ENCODE assay signal across 21 mouse cellular contexts in genomic region chr3:92288489-92288888, GRCm38 (mm10). TPM values are rescaled to one million over a fixed set of nuclear protein-coding genes. Genes with fewer than 3 reads are reported as not detected.
DNase-seq lines count a peak whose midpoint lies in the region; ATAC-seq lines count a peak whose summit lies in the region.
"Not testable (repeated sequence)": the region's sequence is repeated elsewhere in the genome, so short reads cannot be mapped to it uniquely, and the experiment has no call there.
"Had no signal": no experiment of that assay in that cellular context is flagged by ENCODE, and none has a peak within 500 bp of the region (broad histone marks: within the 10 kb centered on the region; RNA-seq: fewer than 3 reads in every experiment).

No protein-coding gene starts in this region.

- not testable (repeated sequence) for H3K27me3 ChIP-seq in hindbrain, embryonic 11.5 days (ENCODE audit: control insufficient read depth, insufficient read depth, low read length); kidney, embryonic 14.5 days (ENCODE audit: control insufficient read depth, insufficient read depth, low read length); kidney, embryonic 16.5 days (ENCODE audit: insufficient read depth, low read length)

- H3K9me3 ChIP-seq in hindbrain, embryonic 11.5 days (ENCODE audit: control insufficient read depth, low read length); kidney, embryonic 14.5 days (ENCODE audit: control insufficient read depth, low read length); kidney, embryonic 16.5 days (ENCODE audit: low read length): not testable (repeated sequence)

- H3K27ac ChIP-seq in hindbrain, embryonic 11.5 days (ENCODE audit: low read depth, low read length); kidney, embryonic 14.5 days (ENCODE audit: low read depth, low read length); kidney, embryonic 16.5 days (ENCODE audit: low read length): not testable (repeated sequence)

- H3K9ac ChIP-seq in hindbrain, embryonic 11.5 days (ENCODE audit: low read depth, low read length); kidney, embryonic 14.5 days (ENCODE audit: low read depth, low read length); kidney, embryonic 16.5 days (replicated peaks; ENCODE audit: low read length): not testable (repeated sequence)

- WGBS in hindbrain, embryonic 11.5 days: 78% methylated on average over 4 of the region's 6 CpGs
- WGBS in kidney, embryonic 14.5 days: 88% methylated on average over 3 of the region's 6 CpGs
- whole genome bisulfite sequencing in kidney, embryonic 16.5 days: 70% methylated on average over 4 of the region's 6 CpGs

- not testable (repeated sequence) for H3K4me1 ChIP-seq in hindbrain, embryonic 11.5 days (replicated peaks; ENCODE audit: control insufficient read depth, insufficient read depth, low read length); kidney, embryonic 14.5 days (ENCODE audit: control insufficient read depth, insufficient read depth, low read length); kidney, embryonic 16.5 days (ENCODE audit: insufficient read depth, low read length)

- peak; percentile 32; the same call in 1 of the 2 replicates for ATAC-seq in erythroid progenitor cell, adult 5-6 weeks (replicated peaks; ENCODE audit: low FRiP score, poor library complexity, severe bottlenecking)
- ATAC-seq in hindbrain, embryonic 11.5 days (ENCODE audit: low FRiP score): 0 out of 2 replicates have a peak, but pooled peaks have one; percentile 30
- peak; percentile 57; the same call in 1 of the 2 replicates for ATAC-seq in kidney, embryonic 14.5 days (ENCODE audit: low FRiP score, low TSS enrichment)
- ATAC-seq in kidney, embryonic 16.5 days (ENCODE audit: low FRiP score, low TSS enrichment): 0 out of 2 replicates have a peak, but pooled peaks have one; percentile 31
- ATAC-seq in megakaryocyte, adult 5-6 weeks (ENCODE audit: poor library complexity, severe bottlenecking): 0 out of 2 replicates have a peak, but pooled peaks have one; percentile 14
- ATAC-seq in monocyte, adult 5-6 weeks (replicated peaks; ENCODE audit: insufficient number of reproducible peaks, low FRiP score, low TSS enrichment, poor library complexity, severe bottlenecking): peak; percentile 54; the same call in 1 of the 2 replicates

- H3K36me3 ChIP-seq in hindbrain, embryonic 11.5 days (ENCODE audit: control insufficient read depth, insufficient read depth, low read length); kidney, embryonic 14.5 days (ENCODE audit: control insufficient read depth, insufficient read depth, low read length); kidney, embryonic 16.5 days (ENCODE audit: insufficient read depth, low read length): not testable (repeated sequence)

- H3K4me2 ChIP-seq in hindbrain, embryonic 11.5 days (replicated peaks; ENCODE audit: low read depth, low read length); kidney, embryonic 14.5 days (replicated peaks; ENCODE audit: low read depth, low read length); kidney, embryonic 16.5 days (replicated peaks; ENCODE audit: low read depth, low read length): not testable (repeated sequence)

- not testable (repeated sequence) for DNase-seq in hindbrain, embryonic 11.5 days (ENCODE audit: low spot score)

- H3K4me3 ChIP-seq in hindbrain, embryonic 11.5 days (ENCODE audit: low read depth, low read length); kidney, embryonic 14.5 days (ENCODE audit: low read length); kidney, embryonic 16.5 days (ENCODE audit: low read length): not testable (repeated sequence)

RNA-seq across cellular contexts. Expression of gene Sprr2a3, which starts 3.3 kb away (rescaled TPM):
- total RNA-seq in erythroid progenitor cell, adult 5-6 weeks (2015; ENCODE audit: low replicate concordance): not detected in 2 replicates
- total RNA-seq in erythroid progenitor cell, adult 5-6 weeks (2017; ENCODE audit: low replicate concordance): not detected in 2 replicates
- polyA plus RNA-seq in hindbrain, embryonic 11.5 days (2014; fragmentation: Nextera tagmentation; extraction: Ambion mirVana): not detected in 2 replicates
- not detected in 2 replicates for polyA plus RNA-seq in kidney, embryonic 14.5 days (2014; fragmentation: Nextera tagmentation; extraction: Ambion mirVana)
- 0.49 and 0.69 TPM in 2 replicates for polyA plus RNA-seq in kidney, embryonic 16.5 days (2015; fragmentation: Nextera tagmentation; extraction: Ambion mirVana)
- total RNA-seq in megakaryocyte, adult 5-6 weeks (2015): not detected in 2 replicates
- total RNA-seq in megakaryocyte, adult 5-6 weeks (2017): not detected in 2 replicates
- not detected in 3 replicates for total RNA-seq in monocyte, adult 5-6 weeks (2017)
- total RNA-seq: adrenal gland, adult 2 months; adrenal gland, postnatal 10 days; adrenal gland, postnatal 25 days; adrenal gland, postnatal 4 days; common myeloid progenitor, adult 5-6 weeks; ES-E14; MEL had no signal
- polyA plus RNA-seq: adrenal gland, adult 2 months; embryonic facial prominence, embryonic 11.5 days; embryonic facial prominence, embryonic 13.5 days; forebrain, embryonic 10.5 days; forebrain, embryonic 12.5 days; forebrain, embryonic 14.5 days; forebrain, embryonic 16.5 days had no signal

RNA-seq across cellular contexts. Expression of gene Sprr2b, which starts 27.9 kb away (rescaled TPM):
- total RNA-seq in erythroid progenitor cell, adult 5-6 weeks (2015; ENCODE audit: low replicate concordance): not detected in 2 replicates
- total RNA-seq in erythroid progenitor cell, adult 5-6 weeks (2017; ENCODE audit: low replicate concordance): not detected in 2 replicates
- 0.45 TPM in 1 of 2 replicates, not detected in the other for polyA plus RNA-seq in hindbrain, embryonic 11.5 days (2014; fragmentation: Nextera tagmentation; extraction: Ambion mirVana)
- not detected in 2 replicates for polyA plus RNA-seq in kidney, embryonic 14.5 days (2014; fragmentation: Nextera tagmentation; extraction: Ambion mirVana)
- polyA plus RNA-seq in kidney, embryonic 16.5 days (2015; fragmentation: Nextera tagmentation; extraction: Ambion mirVana): not detected in 2 replicates
- not detected in 2 replicates for total RNA-seq in megakaryocyte, adult 5-6 weeks (2015)
- not detected in 2 replicates for total RNA-seq in megakaryocyte, adult 5-6 weeks (2017)
- not detected in 3 replicates for total RNA-seq in monocyte, adult 5-6 weeks (2017)
- total RNA-seq: adrenal gland, adult 2 months; adrenal gland, postnatal 10 days; adrenal gland, postnatal 25 days; adrenal gland, postnatal 4 days; common myeloid progenitor, adult 5-6 weeks; ES-E14; MEL had no signal
- polyA plus RNA-seq: adrenal gland, adult 2 months; embryonic facial prominence, embryonic 11.5 days; embryonic facial prominence, embryonic 13.5 days; forebrain, embryonic 10.5 days; forebrain, embryonic 12.5 days; forebrain, embryonic 14.5 days; forebrain, embryonic 16.5 days had no signal

RNA-seq across cellular contexts. Expression of gene Sprr2d, which starts 50.5 kb away (rescaled TPM):
- not detected in 2 replicates for total RNA-seq in erythroid progenitor cell, adult 5-6 weeks (2015; ENCODE audit: low replicate concordance)
- not detected in 2 replicates for total RNA-seq in erythroid progenitor cell, adult 5-6 weeks (2017; ENCODE audit: low replicate concordance)
- polyA plus RNA-seq in hindbrain, embryonic 11.5 days (2014; fragmentation: Nextera tagmentation; extraction: Ambion mirVana): not detected in 2 replicates
- polyA plus RNA-seq in kidney, embryonic 14.5 days (2014; fragmentation: Nextera tagmentation; extraction: Ambion mirVana): not detected in 2 replicates
- polyA plus RNA-seq in kidney, embryonic 16.5 days (2015; fragmentation: Nextera tagmentation; extraction: Ambion mirVana): not detected in 2 replicates
- total RNA-seq in megakaryocyte, adult 5-6 weeks (2015): not detected in 2 replicates
- not detected in 2 replicates for total RNA-seq in megakaryocyte, adult 5-6 weeks (2017)
- not detected in 3 replicates for total RNA-seq in monocyte, adult 5-6 weeks (2017)
- total RNA-seq: adrenal gland, adult 2 months; adrenal gland, postnatal 10 days; adrenal gland, postnatal 25 days; adrenal gland, postnatal 4 days; common myeloid progenitor, adult 5-6 weeks; ES-E14; MEL had no signal
- polyA plus RNA-seq: adrenal gland, adult 2 months; brain, embryonic 14.5 days; C2C12; embryonic facial prominence, embryonic 11.5 days; embryonic facial prominence, embryonic 13.5 days; forebrain, embryonic 10.5 days; forebrain, embryonic 12.5 days; forebrain, embryonic 14.5 days; forebrain, embryonic 16.5 days had no signal
